Mouse (Mus musculus) forebrain, embryonic 14.5 days (tissue): Measurements from ENCODE around the gene Gramd2. TPM values are rescaled to one million over a fixed set of nuclear protein-coding genes. Genes with fewer than 3 reads are reported as not detected.

Experiments used
- ATAC-seq: fragments of 200-750 bp; cut with Nextera tagmentation; 2 replicates; pipeline ENCODE4 v1.8.0; 2017; ENCODE audit warnings: mild to moderate bottlenecking, moderate library complexity
- DNase-seq: peaks from one replicate; pipeline ENCODE4 v3.0.0-alpha.2; 2015; ENCODE audit warnings: low spot score
- H3K27ac ChIP-seq: fragments of 300-500 bp; sonication (generic); 2 replicates; pipeline ENCODE4 v1.5.1; 2014; ENCODE audit warnings: low read depth, mild to moderate bottlenecking, control low read depth, low read length, moderate library complexity
- H3K27me3 ChIP-seq: fragments of 300-500 bp; sonication (generic); replicated peaks from 2 replicates; pipeline ENCODE4 v1.6.1; 2014; ENCODE audit warnings: low read length, control low read depth, mixed read lengths; ENCODE audit not compliant: control insufficient read depth, insufficient read depth
- H3K36me3 ChIP-seq: fragments of 300-500 bp; sonication (generic); 2 replicates; pipeline ENCODE4 v1.6.1; 2014; ENCODE audit warnings: low read length, control low read depth; ENCODE audit not compliant: control insufficient read depth, insufficient read depth
- H3K4me1 ChIP-seq: fragments of 300-500 bp; sonication (generic); 2 replicates; pipeline ENCODE4 v1.6.1; 2014; ENCODE audit warnings: antibody characterized with exemption, low read length, control low read depth; ENCODE audit not compliant: control insufficient read depth, insufficient read depth
- H3K4me2 ChIP-seq: fragments of 300-500 bp; sonication (generic); 2 replicates; pipeline ENCODE4 v1.6.1; 2014; ENCODE audit warnings: mild to moderate bottlenecking, control low read depth, low read length
- H3K4me3 ChIP-seq: fragments of 300-500 bp; sonication (generic); 2 replicates; pipeline ENCODE4 v1.5.1; 2014; ENCODE audit warnings: low read depth, low read length, control low read depth
- H3K9ac ChIP-seq: fragments of 300-500 bp; sonication (generic); 2 replicates; pipeline ENCODE4 v1.6.1; 2014; ENCODE audit warnings: mild to moderate bottlenecking, low read length, control low read depth, moderate library complexity
- H3K9me3 ChIP-seq: fragments of 300-500 bp; sonication (generic); replicated peaks from 2 replicates; pipeline ENCODE4 v1.6.1; 2016; ENCODE audit warnings: low read length, control low read depth, mixed read lengths; ENCODE audit not compliant: control insufficient read depth
- WGBS: fragments of 180-500 bp; shearing (Covaris S2); extraction: QIAGEN DNeasy Blood & Tissue Kit; methylation state at CpG from one replicate; pipeline ENCODE4 v1.1.7; 2014; 5-methylcytosine and 5-hydroxymethylcytosine counted together
- polyA plus RNA-seq: library from polyadenylated mRNA; unstranded; fragments of >200 nt; fragmentation: Nextera tagmentation; extraction: Ambion mirVana; gene quantifications from 2 replicates; pipeline ENCODE4 v1.2.1, GENCODE M21; 2014

Gramd2 gene
- polyA plus RNA-seq, 1 experiment from 2014 or later, result 3.5 TPM

DNA sequence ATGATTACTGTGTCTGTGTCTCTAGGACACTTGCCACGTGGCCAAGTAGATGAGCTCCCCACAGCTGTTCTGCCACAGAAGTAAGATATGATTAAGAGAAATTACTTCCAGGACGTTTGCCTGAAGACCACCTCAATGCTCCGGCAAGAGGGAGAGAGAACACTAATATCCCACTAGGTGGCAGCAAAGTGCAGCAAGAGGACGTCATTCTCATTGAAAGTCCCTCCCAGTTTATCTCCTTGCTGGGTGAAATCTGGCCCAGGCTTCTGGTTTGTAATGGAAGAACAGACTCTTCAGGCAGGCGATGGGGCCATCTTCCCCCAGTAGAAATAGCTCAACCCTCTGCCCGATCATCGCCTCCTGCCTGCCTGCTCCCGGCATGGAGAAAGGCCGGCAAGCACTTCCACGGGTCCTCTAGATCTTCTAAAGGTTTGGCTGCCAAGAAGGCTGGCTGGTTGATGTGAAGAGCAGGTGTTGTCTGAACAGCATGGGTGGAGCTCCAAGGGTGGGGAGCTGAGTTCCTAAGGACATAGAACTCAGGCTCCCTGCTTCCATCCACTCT lies 43.2 kb downstream of the Gramd2 start:
- ATAC-seq (peak; percentile 78), DNase-seq (peak; percentile 94)
- Histone ChIP-seq H3K4me3 (no peak overlapping the region), H3K27me3 (no peaks in the 10 kb centered on the region), H3K4me1 (peaks cover 11% of the 10 kb centered on the region), H3K9me3 (no peaks in the 10 kb centered on the region), H3K9ac (peak overlapping the region; percentile 51), H3K27ac (peak overlapping the region; percentile 67; the same call in 1 of the 2 replicates), H3K36me3 (no peaks in the 10 kb centered on the region), H3K4me2 (peak overlapping the region; percentile 27; the same call in 1 of the 2 replicates)
- 22% methylated on average over 10 of the region's 10 CpGs for WGBS

- Histone ChIP-seq H3K4me2 (no peak overlapping the region), H3K9me3 (no peaks in the 10 kb centered on the region), H3K4me3 (no peak overlapping the region), H3K36me3 (no peaks in the 10 kb centered on the region), H3K27me3 (no peaks in the 10 kb centered on the region), H3K27ac (peak overlapping the region; percentile 67), H3K9ac (no peak overlapping the region), H3K4me1 (peaks cover 11% of the 10 kb centered on the region)
- ATAC-seq (peak; percentile 42; the same call in 1 of the 2 replicates), DNase-seq (peak; percentile 69)
- WGBS, result 31% methylated on average over 8 of the region's 8 CpGs
Measured at GRCm38 (mm10) chr9:59723791-59724442, 44.0 kb downstream of the Gramd2 start.

DNA sequence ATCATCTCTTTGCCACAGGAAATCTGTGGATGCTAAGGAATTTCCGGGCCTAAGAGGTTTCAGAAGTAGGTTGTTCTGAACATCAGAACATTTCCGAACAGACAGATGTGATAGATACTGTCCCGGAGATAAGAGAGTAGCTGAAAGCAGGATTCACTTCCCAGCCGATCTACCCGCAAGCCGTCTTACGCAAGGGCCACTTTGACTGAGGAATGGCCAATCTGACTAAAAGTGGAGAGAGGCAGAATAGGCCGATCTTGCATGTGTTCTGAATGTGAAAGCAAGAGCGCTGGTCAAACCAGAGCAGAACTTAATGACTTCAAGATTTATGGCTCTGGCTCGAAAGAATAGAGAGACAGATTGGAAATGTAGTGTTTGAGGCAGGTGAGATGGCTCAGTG lies 45.6 kb downstream of the Gramd2 start:
- H3K36me3 ChIP-seq, result no peaks in the 10 kb centered on the region
- no peak overlapping the region for H3K4me2 ChIP-seq
- H3K4me1 ChIP-seq, result peaks cover 11% of the 10 kb centered on the region
- ATAC-seq, result no peak
- no peak overlapping the region for H3K27ac ChIP-seq
- H3K9me3 ChIP-seq, result no peaks in the 10 kb centered on the region
- 94% methylated on average over 10 of the region's 10 CpGs for WGBS
- no peak overlapping the region for H3K9ac ChIP-seq
- no peak for DNase-seq
- no peaks in the 10 kb centered on the region for H3K27me3 ChIP-seq
- no peak overlapping the region for H3K4me3 ChIP-seq

DNA sequence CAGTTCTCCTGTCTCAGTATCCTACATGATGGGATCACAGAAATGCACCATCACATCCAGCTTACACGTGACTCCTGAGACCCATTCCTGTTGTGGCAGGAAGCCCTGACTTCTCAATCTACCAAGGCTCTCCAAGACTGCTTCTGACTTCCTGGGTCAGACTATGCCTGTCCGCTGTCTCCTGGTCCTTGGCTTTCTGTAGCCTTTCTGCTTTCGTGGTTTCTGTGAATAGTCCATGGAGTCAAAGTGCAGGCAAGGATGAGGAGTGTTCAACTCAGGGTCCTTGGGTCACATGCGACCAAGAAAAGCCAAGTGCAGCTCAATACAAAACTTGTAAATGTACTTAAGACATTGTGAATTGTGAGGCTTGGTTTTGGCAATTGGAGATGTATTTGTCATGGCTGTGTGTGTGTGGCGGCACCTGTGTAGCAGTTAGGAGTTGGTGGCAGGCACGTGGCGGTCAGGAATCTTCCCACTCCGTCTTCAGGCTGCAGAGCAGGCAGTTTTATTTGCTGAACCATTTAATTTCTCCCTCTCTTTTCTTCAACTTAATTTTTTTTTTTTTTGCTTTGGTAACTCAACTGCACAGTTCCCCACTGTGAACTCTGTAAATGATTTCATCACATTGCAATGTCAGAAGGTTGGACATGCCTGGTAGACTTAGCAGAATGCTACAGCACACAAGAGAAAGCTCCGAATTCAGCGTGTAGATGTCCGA lies 47.8 kb downstream of the Gramd2 start:
- WGBS, result 91% methylated on average over 11 of the region's 11 CpGs
- H3K36me3 ChIP-seq, result no peaks in the 10 kb centered on the region
- no peak overlapping the region for H3K4me2 ChIP-seq
- ATAC-seq, result no peak
- no peak overlapping the region for H3K27ac ChIP-seq
- no peak overlapping the region for H3K9ac ChIP-seq
- no peaks in the 10 kb centered on the region for H3K9me3 ChIP-seq
- no peaks in the 10 kb centered on the region for H3K27me3 ChIP-seq
- peaks cover 11% of the 10 kb centered on the region for H3K4me1 ChIP-seq
- DNase-seq, result no peak
- no peak overlapping the region for H3K4me3 ChIP-seq

DNA sequence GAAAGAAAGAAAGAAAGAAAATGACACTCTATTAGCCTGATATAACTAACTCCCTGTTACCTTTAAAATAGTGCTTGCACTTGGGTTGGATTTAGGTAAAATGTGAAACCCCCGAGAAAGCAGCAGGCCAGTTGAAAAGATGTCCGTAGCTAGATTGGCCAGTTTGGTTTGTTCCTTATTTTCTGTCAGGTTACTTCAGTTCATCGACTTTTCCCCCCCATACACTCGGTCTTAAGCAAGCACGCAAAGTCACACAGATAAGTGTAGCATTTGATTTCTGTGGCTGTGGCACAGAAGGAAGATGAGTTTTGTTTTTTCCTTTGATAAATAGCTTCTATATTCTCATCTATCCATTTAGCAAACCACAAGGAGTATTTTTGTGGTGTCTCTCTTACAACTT lies 51.2 kb downstream of the Gramd2 start:
- no peaks in the 10 kb centered on the region for H3K4me1 ChIP-seq
- WGBS, result 90% methylated on average over 5 of the region's 5 CpGs
- DNase-seq, result no peak

DNA sequence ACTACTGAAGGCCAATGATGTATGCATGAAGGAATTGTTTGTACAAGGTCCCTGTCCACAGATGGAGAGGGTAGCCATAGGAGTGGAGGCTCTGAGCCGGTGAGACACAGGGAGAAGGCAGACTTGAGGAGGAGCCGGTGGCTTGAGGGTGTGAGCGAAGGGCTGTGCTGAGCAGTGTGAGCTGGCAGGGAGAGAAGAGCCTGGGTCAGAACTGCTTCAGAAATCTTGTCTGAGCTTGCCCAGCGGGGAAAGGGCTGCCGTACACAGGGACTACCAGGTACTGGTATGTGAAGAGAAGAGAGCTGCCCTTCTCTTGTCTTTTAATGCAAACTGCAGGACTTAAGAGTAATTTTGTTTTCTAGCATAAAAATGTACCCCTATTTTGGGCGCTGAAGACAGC lies 53.1 kb downstream of the Gramd2 start:
- H3K4me2 ChIP-seq, result no peak overlapping the region
- peaks cover 6% of the 10 kb centered on the region; the same call in 1 of the 2 replicates for H3K36me3 ChIP-seq
- H3K27ac ChIP-seq, result no peak overlapping the region
- no peak overlapping the region for H3K9ac ChIP-seq
- no peaks in the 10 kb centered on the region for H3K27me3 ChIP-seq
- H3K4me1 ChIP-seq, result no peaks in the 10 kb centered on the region
- H3K9me3 ChIP-seq, result no peaks in the 10 kb centered on the region
- H3K4me3 ChIP-seq, result no peak overlapping the region
- ATAC-seq (no peak), DNase-seq (no peak)
- WGBS, result 77% methylated on average over 6 of the region's 6 CpGs

More for the DNA sequence above, 51.2 kb downstream of the Gramd2 start:
- Histone ChIP-seq H3K36me3 (no peaks in the 10 kb centered on the region), H3K9me3 (no peaks in the 10 kb centered on the region), H3K9ac (no peak overlapping the region), H3K27ac (no peak overlapping the region), H3K4me2 (no peak overlapping the region), H3K4me3 (no peak overlapping the region), H3K27me3 (no peaks in the 10 kb centered on the region)
- no peak for ATAC-seq

DNA sequence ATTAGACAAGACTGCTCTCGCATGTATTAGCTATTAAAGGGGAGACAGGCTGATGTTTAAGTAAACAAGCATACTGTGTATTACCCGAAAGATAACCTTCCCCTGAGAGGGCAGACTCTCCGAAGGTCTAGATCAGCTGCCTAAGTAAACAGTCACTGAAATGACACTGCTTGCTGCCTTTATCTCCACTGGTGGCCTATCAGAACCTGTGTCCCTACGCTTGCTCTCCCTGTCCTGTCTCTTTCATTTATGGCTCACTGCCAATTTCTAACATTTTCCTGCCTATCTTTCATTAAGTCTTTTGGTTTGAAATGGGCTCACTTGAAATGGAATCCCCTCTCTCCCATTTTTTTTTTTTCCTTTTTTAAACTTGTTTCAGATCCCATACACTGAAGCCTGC lies 55.5 kb downstream of the Gramd2 start:
- no peak overlapping the region for H3K4me3 ChIP-seq
- H3K27ac ChIP-seq, result no peak overlapping the region
- DNase-seq (no peak), ATAC-seq (no peak)
- H3K36me3 ChIP-seq, result peaks cover 6% of the 10 kb centered on the region; the same call in 1 of the 2 replicates
- H3K27me3 ChIP-seq, result no peaks in the 10 kb centered on the region
- 79% methylated on average over 4 of the region's 4 CpGs for WGBS
- H3K9me3 ChIP-seq, result no peaks in the 10 kb centered on the region
- no peaks in the 10 kb centered on the region for H3K4me1 ChIP-seq
- no peak overlapping the region for H3K4me2 ChIP-seq
- H3K9ac ChIP-seq, result no peak overlapping the region

DNA sequence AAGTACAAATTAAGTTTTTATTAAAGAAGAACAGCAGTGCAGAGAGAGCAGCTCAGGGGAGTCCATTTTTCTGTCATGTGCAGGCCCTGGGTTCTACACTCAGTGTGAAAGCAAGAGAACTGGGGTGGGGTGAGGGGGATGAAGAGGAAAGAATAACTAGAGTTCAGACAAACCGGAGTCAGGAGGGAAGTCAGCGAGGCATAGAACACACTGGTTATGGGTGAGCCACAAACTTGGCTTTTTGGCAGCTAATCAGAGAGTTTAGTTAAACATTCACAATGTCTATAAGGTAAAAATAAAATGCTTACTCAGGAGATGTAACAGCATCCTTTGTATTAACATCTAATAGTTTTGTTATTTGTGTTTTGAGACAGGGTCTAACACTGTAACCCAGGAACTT lies 60.6 kb downstream of the Gramd2 start:
- H3K27ac ChIP-seq, result no peak overlapping the region
- no peaks in the 10 kb centered on the region for H3K4me1 ChIP-seq
- H3K4me2 ChIP-seq, result no peak overlapping the region
- DNase-seq (no peak), ATAC-seq (no peak)
- H3K9me3 ChIP-seq, result no peaks in the 10 kb centered on the region
- H3K4me3 ChIP-seq, result no peak overlapping the region
- H3K9ac ChIP-seq, result no peak overlapping the region
- WGBS, result 90% methylated on average over 2 of the region's 2 CpGs
- no peaks in the 10 kb centered on the region for H3K27me3 ChIP-seq
- peaks cover 6% of the 10 kb centered on the region; the same call in 1 of the 2 replicates for H3K36me3 ChIP-seq

DNA sequence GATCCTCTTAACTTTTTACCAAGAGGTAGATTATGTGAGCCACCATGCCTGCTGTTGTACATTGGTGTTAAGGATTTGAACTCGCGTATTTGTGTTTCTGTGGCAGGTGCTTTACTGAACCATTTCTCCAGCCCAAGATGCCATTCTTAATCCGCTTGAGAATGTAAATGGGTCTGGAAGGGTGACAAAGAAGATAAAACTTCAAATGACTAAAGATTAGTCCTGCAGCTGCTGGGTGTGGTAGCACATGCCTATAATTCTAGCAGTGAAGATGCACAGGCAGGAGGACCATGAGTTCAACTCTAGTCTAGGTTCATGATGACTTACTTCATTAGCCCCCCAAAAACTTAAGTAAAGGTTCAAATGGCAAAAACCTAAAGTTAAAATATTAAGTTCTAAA lies 64.0 kb downstream of the Gramd2 start:
- Histone ChIP-seq H3K27me3 (no peaks in the 10 kb centered on the region), H3K36me3 (no peaks in the 10 kb centered on the region), H3K4me2 (no peak overlapping the region), H3K9me3 (no peaks in the 10 kb centered on the region), H3K9ac (no peak overlapping the region), H3K4me3 (no peak overlapping the region), H3K27ac (no peak overlapping the region), H3K4me1 (no peaks in the 10 kb centered on the region)
- over 99% methylated on average over 3 of the region's 3 CpGs for WGBS
- ATAC-seq, result no peak
- DNase-seq, result no peak
